Mouse (Mus musculus): ENCODE data around the gene Daxx.

DNA sequence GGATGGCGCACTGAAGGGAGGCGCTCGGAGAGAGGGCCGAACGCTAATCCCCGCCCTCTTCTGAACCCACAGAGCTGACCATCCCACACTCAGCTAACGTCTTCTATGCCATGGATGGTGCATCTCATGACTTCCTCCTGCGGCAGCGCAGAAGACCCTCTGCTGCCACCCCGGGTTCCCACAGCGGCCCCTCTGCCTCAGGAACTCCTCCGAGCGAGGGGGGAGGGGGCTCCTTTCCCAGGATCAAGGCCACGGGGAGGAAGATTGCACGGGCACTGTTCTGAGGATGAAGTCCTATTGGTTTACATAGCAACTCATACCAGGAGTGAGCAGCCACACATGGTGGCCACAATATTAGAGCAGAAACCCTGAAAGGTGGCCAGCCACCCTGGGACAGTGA lies 27.8 kb downstream of the Daxx start:
- TF ChIP-seq CTCF (IDR thresholded peaks at IDR 0.05; ENCODE audit: low read depth) (no peak), EP300 (IDR thresholded peaks at IDR 0.05; ENCODE audit: low read depth) (no peak)
